Mouse (Mus musculus) liver, embryonic 16.5 days (tissue): ENCODE data around the gene Csnk1g1. TPM values are rescaled to one million over a fixed set of nuclear protein-coding genes. Genes with fewer than 3 reads are reported as not detected.
A peak's percentile ranks its signal among the peaks of the same experiment; 100 is the strongest.

Experiments
- ATAC-seq: fragments of 200-750 bp; cut with Nextera tagmentation; 2 replicates; pipeline ENCODE4 v1.8.0; 2017; ENCODE audit warnings: low read depth, mild to moderate bottlenecking, moderate number of reproducible peaks, moderate library complexity
- H3K27ac ChIP-seq: fragments of 300-500 bp; sonication (generic); 2 replicates; pipeline ENCODE4 v1.5.1; 2014; ENCODE audit warnings: mild to moderate bottlenecking, low read length
- H3K27me3 ChIP-seq: fragments of 300-500 bp; sonication (generic); 2 replicates; pipeline ENCODE4 v1.6.1; 2014; ENCODE audit warnings: low read depth, low read length, mixed read lengths; ENCODE audit not compliant: control insufficient read depth, insufficient read depth
- H3K36me3 ChIP-seq: fragments of 300-500 bp; sonication (generic); 2 replicates; pipeline ENCODE4 v1.6.1; 2014; ENCODE audit warnings: mild to moderate bottlenecking; ENCODE audit not compliant: control insufficient read depth, insufficient read depth
- H3K4me1 ChIP-seq: fragments of 300-500 bp; sonication (generic); 2 replicates; pipeline ENCODE4 v1.6.1; 2014; ENCODE audit warnings: low read depth, low read length, mixed read lengths; ENCODE audit not compliant: control insufficient read depth
- H3K4me2 ChIP-seq: fragments of 300-500 bp; sonication (generic); 2 replicates; pipeline ENCODE4 v1.6.1; 2014; ENCODE audit warnings: low read depth, low read length, mixed read lengths
- H3K4me3 ChIP-seq: fragments of 300-500 bp; sonication (generic); 2 replicates; pipeline ENCODE4 v1.5.1; 2014; ENCODE audit warnings: low read depth, mild to moderate bottlenecking, low read length
- H3K9ac ChIP-seq: fragments of 300-500 bp; sonication (generic); 2 replicates; pipeline ENCODE4 v1.6.1; 2014; ENCODE audit warnings: low read depth, low read length
- H3K9me3 ChIP-seq: fragments of 300-500 bp; sonication (generic); replicated peaks from 2 replicates; pipeline ENCODE4 v1.6.1; 2016; ENCODE audit warnings: low read length; ENCODE audit not compliant: control insufficient read depth
- WGBS: fragments of 180-500 bp; shearing (Covaris S2); extraction: QIAGEN DNeasy Blood & Tissue Kit; methylation state at CpG from one replicate; pipeline ENCODE4 v1.1.7; 2014; ENCODE audit not compliant: insufficient replicate concordance; 5-methylcytosine and 5-hydroxymethylcytosine counted together
- polyA plus RNA-seq: library from polyadenylated mRNA; unstranded; fragments of >200 nt; fragmentation: Nextera tagmentation; extraction: Ambion mirVana; gene quantifications from 2 replicates; pipeline ENCODE4 v1.2.1, GENCODE M21; 2015

Gene Csnk1g1
- polyA plus RNA-seq, 1 experiment from 2014 or later: 3.7 TPM

DNA sequence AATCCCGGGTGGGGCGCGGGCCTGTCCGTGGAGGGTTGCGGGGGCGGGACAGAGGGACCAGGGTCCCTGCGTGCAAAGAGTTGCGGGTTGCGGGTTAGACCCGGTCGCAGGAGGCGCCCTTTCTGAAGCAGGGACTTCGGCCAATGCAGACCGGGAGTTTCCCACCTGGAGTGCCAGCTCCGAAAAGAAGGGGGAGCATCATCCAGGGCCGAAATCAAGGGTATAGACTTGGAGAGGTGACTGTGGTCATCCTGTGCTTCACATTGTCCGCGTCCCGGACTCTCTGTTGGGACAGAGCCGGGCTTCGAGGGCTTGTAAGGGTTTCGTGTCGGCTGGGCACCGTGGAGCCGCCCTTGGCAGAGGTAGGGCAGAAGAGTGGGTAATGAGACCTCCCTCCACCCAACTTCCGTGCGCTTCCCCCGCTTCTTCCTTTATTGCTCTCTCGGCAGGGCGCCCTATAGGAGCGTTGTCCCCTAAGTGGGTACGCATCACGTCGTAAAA lies 627 bp downstream of the Csnk1g1 start:
- under 1% methylated on average over 34 of the region's 34 CpGs for WGBS
- peaks cover 9% of the 10 kb centered on the region for H3K4me1 ChIP-seq

DNA sequence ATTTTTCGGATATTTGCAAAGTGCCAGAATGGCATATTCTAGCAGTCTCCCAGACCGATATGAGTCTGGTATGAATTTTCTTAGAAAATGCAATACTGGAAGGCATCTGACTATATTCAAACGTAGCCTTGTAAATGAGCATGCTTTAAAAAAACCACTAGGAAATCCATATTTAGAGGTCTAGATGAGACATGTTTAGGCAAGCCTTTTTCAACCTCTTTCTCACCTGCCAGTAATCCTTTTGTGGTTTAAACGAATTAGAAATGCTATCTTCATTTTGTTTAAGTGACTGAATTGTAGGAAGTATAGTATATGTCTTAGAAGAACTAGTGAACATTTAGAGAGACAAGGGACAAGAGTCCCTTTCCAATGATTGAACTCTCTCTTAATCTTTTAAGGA lies 1.1 kb downstream of the Csnk1g1 start:
- Histone ChIP-seq H3K4me3 (peak overlapping the region; percentile 92), H3K9ac (peak overlapping the region; percentile 83), H3K27me3 (no peaks in the 10 kb centered on the region), H3K9me3 (no peaks in the 10 kb centered on the region), H3K27ac (peak overlapping the region; percentile 89), H3K36me3 (peaks cover 2% of the 10 kb centered on the region; the same call in 1 of the 2 replicates), H3K4me1 (peaks cover 9% of the 10 kb centered on the region), H3K4me2 (peak overlapping the region; percentile 69)
- 3% methylated on average over 4 of the region's 4 CpGs for WGBS
- ATAC-seq: no peak

More for the DNA sequence above, 627 bp downstream of the Csnk1g1 start:
- Histone ChIP-seq H3K27ac (peak overlapping the region; percentile 89), H3K27me3 (no peaks in the 10 kb centered on the region), H3K36me3 (peaks cover 2% of the 10 kb centered on the region; the same call in 1 of the 2 replicates), H3K9ac (peak overlapping the region; percentile 83), H3K4me3 (peak overlapping the region; percentile 92), H3K4me2 (peak overlapping the region; percentile 69), H3K9me3 (no peaks in the 10 kb centered on the region)
- peak; percentile 52 for ATAC-seq

DNA sequence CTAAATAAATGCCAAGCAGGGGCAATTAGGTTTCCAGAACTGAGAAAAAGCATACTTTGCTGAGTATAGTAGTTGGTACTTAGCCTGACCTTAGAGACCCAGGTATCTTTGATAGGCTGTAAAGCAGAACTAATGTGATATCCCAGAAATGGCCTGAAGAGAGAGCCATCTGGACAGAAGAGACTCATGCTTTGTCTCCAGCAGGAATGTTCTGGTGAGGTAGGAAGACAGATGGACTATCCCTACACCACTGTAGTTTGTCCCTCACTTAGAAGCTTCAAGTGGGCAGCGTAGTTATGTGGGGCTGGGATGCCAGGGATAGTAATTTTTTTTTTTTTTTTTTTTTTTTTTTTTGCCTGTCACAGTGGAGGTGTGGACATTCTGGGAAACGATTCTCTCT lies 5.3 kb downstream of the Csnk1g1 start:
- 60% methylated on average over 2 of the region's 2 CpGs for WGBS
- Histone ChIP-seq H3K9me3 (no peaks in the 10 kb centered on the region), H3K4me2 (no peak overlapping the region), H3K27me3 (no peaks in the 10 kb centered on the region), H3K4me1 (peaks cover 10% of the 10 kb centered on the region), H3K36me3 (no peaks in the 10 kb centered on the region), H3K27ac (no peak overlapping the region), H3K9ac (no peak overlapping the region), H3K4me3 (no peak overlapping the region)
- ATAC-seq: no peak

DNA sequence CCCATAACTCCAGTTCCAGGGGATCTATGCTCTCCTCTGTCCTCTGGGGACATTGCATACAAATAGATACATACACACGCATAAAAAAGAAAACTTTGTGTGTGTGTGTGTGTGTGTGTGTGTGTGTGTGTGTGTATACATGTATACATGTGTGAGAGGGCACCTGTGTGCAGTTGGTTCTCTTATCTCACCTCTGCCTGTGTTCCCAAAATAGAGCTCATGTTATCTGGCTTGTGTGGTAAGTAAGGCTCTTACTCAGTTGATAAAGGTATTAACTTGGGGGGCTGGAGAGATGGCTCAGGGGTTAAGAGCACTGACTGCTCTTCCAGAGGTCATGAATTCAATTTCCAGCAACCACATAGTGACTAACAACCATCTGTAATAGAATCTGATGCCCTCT lies 8.3 kb downstream of the Csnk1g1 start:
- peak; percentile 59 for ATAC-seq
- peaks cover 5% of the 10 kb centered on the region; the same call in 1 of the 2 replicates for H3K4me1 ChIP-seq
- H3K9ac ChIP-seq: no peak overlapping the region
- H3K27me3 ChIP-seq: no peaks in the 10 kb centered on the region
- H3K36me3 ChIP-seq: no peaks in the 10 kb centered on the region
- H3K9me3 ChIP-seq: no peaks in the 10 kb centered on the region
- no peak overlapping the region for H3K27ac ChIP-seq
- H3K4me3 ChIP-seq: no peak overlapping the region
- H3K4me2 ChIP-seq: no peak overlapping the region
- WGBS: 43% methylated on average over 1 of the region's 1 CpGs

DNA sequence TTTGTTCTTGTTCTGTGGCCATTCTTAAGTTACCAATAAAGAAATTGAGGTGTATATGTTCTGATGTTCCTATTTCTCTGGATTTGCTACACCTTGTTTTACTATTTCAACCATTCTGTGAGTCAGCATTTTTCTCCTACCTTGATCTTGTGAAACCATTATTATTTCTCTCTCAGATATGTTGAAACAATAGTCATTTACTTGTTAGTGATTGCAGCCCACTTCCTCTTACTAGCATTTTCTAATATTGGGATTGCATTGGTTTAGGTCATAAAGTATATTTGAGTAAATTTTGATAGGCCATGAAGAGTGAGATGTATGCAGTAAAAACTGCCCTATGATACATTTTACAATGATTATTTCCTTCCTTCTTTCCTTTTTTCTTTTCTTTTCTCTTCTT lies 19.7 kb downstream of the Csnk1g1 start:
- Histone ChIP-seq H3K9me3 (no peaks in the 10 kb centered on the region), H3K27ac (no peak overlapping the region), H3K4me2 (no peak overlapping the region), H3K4me1 (no peaks in the 10 kb centered on the region), H3K4me3 (no peak overlapping the region), H3K27me3 (no peaks in the 10 kb centered on the region), H3K36me3 (no peaks in the 10 kb centered on the region), H3K9ac (no peak overlapping the region)
- ATAC-seq: no peak

DNA sequence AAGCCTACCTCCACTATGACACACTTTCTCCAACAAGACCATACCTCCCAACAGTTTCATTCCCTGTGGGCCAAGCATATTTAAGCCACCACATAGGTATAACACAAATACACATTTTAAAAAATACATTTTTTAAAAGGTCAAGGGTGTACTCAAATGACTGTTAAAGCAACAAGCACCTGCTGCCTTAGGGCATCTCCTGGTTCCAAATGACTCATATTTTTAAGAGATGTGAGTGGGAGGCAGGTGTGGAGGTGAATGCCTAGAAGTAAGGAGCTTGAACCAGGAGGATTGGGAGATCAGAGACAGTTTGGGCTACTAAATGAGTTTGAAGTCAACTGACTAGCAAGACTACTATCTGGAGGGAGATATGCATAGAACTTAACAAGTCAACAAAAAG lies 21.1 kb downstream of the Csnk1g1 start:
- Histone ChIP-seq H3K27me3 (no peaks in the 10 kb centered on the region), H3K9me3 (no peaks in the 10 kb centered on the region), H3K4me2 (no peak overlapping the region), H3K4me3 (no peak overlapping the region), H3K36me3 (no peaks in the 10 kb centered on the region), H3K27ac (no peak overlapping the region), H3K9ac (no peak overlapping the region), H3K4me1 (no peaks in the 10 kb centered on the region)
- no peak for ATAC-seq

DNA sequence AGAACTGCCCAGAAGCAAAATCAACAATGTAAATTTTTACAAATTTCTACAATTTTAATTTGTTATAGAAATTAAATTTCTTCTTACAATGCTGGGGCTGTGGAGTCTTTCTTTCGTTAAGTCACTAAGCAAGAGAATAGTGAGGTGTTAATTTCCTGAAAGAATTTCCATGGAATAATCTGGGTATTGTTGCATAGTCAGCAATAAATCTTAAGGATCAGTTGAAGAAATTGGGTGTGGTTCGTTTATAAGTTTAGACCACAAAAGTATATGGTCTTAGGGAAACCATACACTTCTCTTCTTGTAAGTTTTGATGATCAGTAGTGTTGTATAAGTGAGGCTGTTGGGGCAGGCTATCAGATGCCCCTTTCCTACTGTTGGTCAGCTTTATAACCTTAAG lies 28.8 kb downstream of the Csnk1g1 start:
- no peak overlapping the region for H3K9ac ChIP-seq
- no peaks in the 10 kb centered on the region for H3K9me3 ChIP-seq
- WGBS: 59% methylated on average over 2 of the region's 2 CpGs
- no peak overlapping the region for H3K27ac ChIP-seq
- no peaks in the 10 kb centered on the region for H3K4me1 ChIP-seq
- no peaks in the 10 kb centered on the region for H3K27me3 ChIP-seq
- ATAC-seq: no peak
- no peak overlapping the region for H3K4me2 ChIP-seq
- no peak overlapping the region for H3K4me3 ChIP-seq
- no peaks in the 10 kb centered on the region for H3K36me3 ChIP-seq

DNA sequence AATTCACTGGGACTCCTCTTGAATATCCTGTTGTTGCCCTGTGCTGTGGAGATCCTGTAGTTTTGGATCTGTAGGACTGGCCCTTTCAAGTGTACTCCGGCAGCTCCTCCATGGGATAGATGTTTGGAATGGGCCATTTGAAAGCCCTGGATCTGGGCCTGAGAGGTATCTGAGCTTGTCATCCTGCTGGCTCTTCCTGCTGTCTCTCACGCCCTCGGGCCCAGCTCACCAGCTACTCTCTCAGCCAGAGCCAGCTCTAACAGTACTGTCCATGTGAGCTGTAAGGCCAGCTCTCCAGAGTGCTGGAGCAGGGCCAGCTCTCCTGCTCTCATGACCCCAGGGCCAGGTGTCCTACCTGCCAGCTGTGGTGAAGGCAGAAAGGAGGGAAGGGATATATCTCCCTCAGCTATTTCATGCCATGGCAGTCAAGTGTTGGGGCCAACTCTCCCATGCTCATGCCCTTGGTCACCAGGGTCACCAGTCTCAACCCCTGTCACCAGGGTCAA lies 42.4 kb downstream of the Csnk1g1 start:
- no peak for ATAC-seq
- no peak overlapping the region for H3K27ac ChIP-seq
- no peak overlapping the region for H3K4me3 ChIP-seq
- H3K4me1 ChIP-seq: no peaks in the 10 kb centered on the region
- H3K27me3 ChIP-seq: no peaks in the 10 kb centered on the region
- no peaks in the 10 kb centered on the region for H3K9me3 ChIP-seq
- no peak overlapping the region for H3K4me2 ChIP-seq
- 76% methylated on average over 3 of the region's 3 CpGs for WGBS
- no peak overlapping the region for H3K9ac ChIP-seq
- no peaks in the 10 kb centered on the region for H3K36me3 ChIP-seq

DNA sequence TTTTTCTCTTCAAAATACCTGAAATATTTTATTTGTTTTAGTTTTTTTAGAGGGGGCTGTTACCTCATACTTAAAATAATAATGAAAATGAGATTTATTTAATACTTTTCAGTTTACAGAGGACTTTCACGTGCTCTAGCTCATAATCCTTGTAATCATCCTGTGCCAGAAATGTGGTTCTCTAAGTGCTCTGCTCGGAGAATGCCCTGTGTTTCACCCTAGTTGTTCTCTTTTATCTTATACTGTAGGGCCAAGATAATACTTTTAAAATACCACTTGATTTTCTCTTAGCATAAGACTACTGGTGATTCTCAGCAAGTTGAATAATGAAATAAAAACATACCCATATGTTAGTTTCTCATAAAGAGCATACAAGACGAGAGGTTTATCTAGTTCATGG lies 61.3 kb downstream of the Csnk1g1 start:
- Histone ChIP-seq H3K4me2 (no peak overlapping the region), H3K36me3 (no peaks in the 10 kb centered on the region), H3K4me1 (no peaks in the 10 kb centered on the region), H3K4me3 (no peak overlapping the region), H3K27me3 (no peaks in the 10 kb centered on the region), H3K9ac (no peak overlapping the region), H3K9me3 (no peaks in the 10 kb centered on the region), H3K27ac (no peak overlapping the region)
- WGBS: 44% methylated on average over 3 of the region's 3 CpGs
- no peak for ATAC-seq
